ENCODE assay signal across 9 mouse cellular contexts in the genomic region with DNA sequence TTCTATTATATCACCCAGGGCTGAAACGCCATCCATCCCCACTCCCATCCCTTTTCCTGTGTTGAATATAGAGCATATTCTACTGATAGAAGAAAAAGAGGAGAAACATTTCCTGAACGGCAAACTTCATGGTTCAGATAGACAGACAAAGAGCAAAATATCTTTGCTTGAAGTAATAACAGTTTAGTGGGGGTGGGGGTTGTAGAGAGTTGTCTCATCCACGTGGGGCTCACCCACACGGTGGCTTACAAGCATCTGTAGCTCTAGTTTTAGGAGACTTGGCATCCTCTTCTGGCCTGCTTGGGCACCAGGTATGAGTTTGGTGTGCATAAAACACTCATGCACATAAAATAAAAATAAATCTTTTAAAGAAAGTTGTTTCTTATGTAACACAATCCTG. TPM values are rescaled to one million over a fixed set of nuclear protein-coding genes. Genes with fewer than 3 reads are reported as not detected.
DNase-seq lines count a peak whose midpoint lies in the region; ATAC-seq and TF ChIP-seq lines count a peak whose summit lies in the region.
"Had no signal": no experiment of that assay in that cellular context is flagged by ENCODE, and none has a peak within 500 bp of the region (broad histone marks: within the 10 kb centered on the region; RNA-seq: fewer than 3 reads in every experiment).

No protein-coding gene starts in this region.

- no peak for TF ChIP-seq POLR2A in brain, embryonic 14.5 days (IDR thresholded peaks at IDR 0.05; ENCODE audit: borderline replicate concordance, extremely low read depth, insufficient read depth, insufficient read length, poor library complexity, severe bottlenecking)

- H3K9ac ChIP-seq in kidney, embryonic 15.5 days, result peak overlapping the region; percentile 98
- H3K9ac ChIP-seq in hindbrain, embryonic 13.5 days, result peak overlapping the region; percentile 100
- H3K9ac ChIP-seq in midbrain, embryonic 14.5 days (replicated peaks; ENCODE audit: low read length), result peak overlapping the region; percentile 100

- peak overlapping the region; percentile 92 for H3K27ac ChIP-seq in kidney, embryonic 15.5 days
- H3K27ac ChIP-seq in hindbrain, embryonic 13.5 days, result peak overlapping the region; percentile 99
- H3K27ac ChIP-seq in midbrain, embryonic 14.5 days (replicated peaks; ENCODE audit: low read depth, low read length), result peak overlapping the region; percentile 98

- no peak for DNase-seq in kidney, postnatal 36 days
- DNase-seq in brain, embryonic 14.5 days (ENCODE audit: low read depth), result peak; percentile 15
- no peak for DNase-seq in midbrain, embryonic 14.5 days
- no peak for DNase-seq in layer of hippocampus, adult 11-12 months (ENCODE audit: low spot score)
- no peak for DNase-seq in layer of hippocampus, adult 9-10 months (ENCODE audit: low spot score)
- DNase-seq in cerebellum, postnatal 25 days, result no peak
- DNase-seq: gastrocnemius, postnatal 25 days had no signal

- H3K36me3 ChIP-seq in kidney, embryonic 15.5 days, result no peaks in the 10 kb centered on the region
- no peaks in the 10 kb centered on the region; the same call in 1 of the 2 replicates for H3K36me3 ChIP-seq in hindbrain, embryonic 13.5 days
- no peaks in the 10 kb centered on the region for H3K36me3 ChIP-seq in midbrain, embryonic 14.5 days (ENCODE audit: control insufficient read depth, insufficient read depth, low read length)

- no peak for ATAC-seq in kidney, embryonic 15.5 days (replicated peaks; ENCODE audit: low FRiP score)
- no peak for ATAC-seq in hindbrain, embryonic 13.5 days (ENCODE audit: low FRiP score)
- no peak for ATAC-seq in midbrain, embryonic 14.5 days (ENCODE audit: low FRiP score, low TSS enrichment)

- H3K9me3 ChIP-seq in kidney, embryonic 15.5 days (replicated peaks), result no peaks in the 10 kb centered on the region
- no peaks in the 10 kb centered on the region for H3K9me3 ChIP-seq in hindbrain, embryonic 13.5 days
- H3K9me3 ChIP-seq in midbrain, embryonic 14.5 days (ENCODE audit: control insufficient read depth, low read length), result no peaks in the 10 kb centered on the region

- peak overlapping the region; percentile 85 for H3K4me3 ChIP-seq in kidney, embryonic 15.5 days (replicated peaks)
- peak overlapping the region; percentile 95 for H3K4me3 ChIP-seq in hindbrain, embryonic 13.5 days
- peak overlapping the region; percentile 98 for H3K4me3 ChIP-seq in midbrain, embryonic 14.5 days (replicated peaks; ENCODE audit: low read depth, low read length)

- H3K4me1 ChIP-seq in kidney, embryonic 15.5 days, result peaks cover 49% of the 10 kb centered on the region
- H3K4me1 ChIP-seq in hindbrain, embryonic 13.5 days (replicated peaks), result peaks cover 26% of the 10 kb centered on the region
- H3K4me1 ChIP-seq in midbrain, embryonic 14.5 days (ENCODE audit: control insufficient read depth, insufficient read depth, low read length), result peaks cover 25% of the 10 kb centered on the region; the same call in 1 of the 2 replicates

- WGBS in kidney, embryonic 15.5 days, result 30% methylated on average over 4 of the region's 4 CpGs
- WGBS in hindbrain, embryonic 13.5 days, result 30% methylated on average over 4 of the region's 4 CpGs
- WGBS in midbrain, embryonic 14.5 days, result 30% methylated on average over 4 of the region's 4 CpGs

- H3K27me3 ChIP-seq in kidney, embryonic 15.5 days, result no peaks in the 10 kb centered on the region
- H3K27me3 ChIP-seq in hindbrain, embryonic 13.5 days, result no peaks in the 10 kb centered on the region
- H3K27me3 ChIP-seq in midbrain, embryonic 14.5 days (ENCODE audit: control insufficient read depth, insufficient read depth, low read length), result no peaks in the 10 kb centered on the region

- H3K4me2 ChIP-seq in kidney, embryonic 15.5 days, result peak overlapping the region; percentile 63
- peak overlapping the region; percentile 69 for H3K4me2 ChIP-seq in hindbrain, embryonic 13.5 days
- H3K4me2 ChIP-seq in midbrain, embryonic 14.5 days (ENCODE audit: low read length), result peak overlapping the region; percentile 60

- TF ChIP-seq CTCF in brain, embryonic 14.5 days (IDR thresholded peaks at IDR 0.05; ENCODE audit: borderline replicate concordance, extremely low read depth, insufficient read depth, insufficient read length), result no peak

RNA-seq across cellular contexts. Expression of a gene that starts 0.6 kb away (rescaled TPM):
- 2,212 and 2,256 TPM in 2 replicates for polyA plus RNA-seq in kidney, embryonic 15.5 days (2015; fragmentation: Nextera tagmentation; extraction: Ambion mirVana)
- polyA plus RNA-seq in brain, embryonic 14.5 days (2012; rRNA removed), result 2,021 and 2,994 TPM in 2 replicates
- polyA plus RNA-seq in hindbrain, embryonic 13.5 days (2015; fragmentation: Nextera tagmentation; extraction: Ambion mirVana), result 5,412 and 5,881 TPM in 2 replicates
- polyA plus RNA-seq in midbrain, embryonic 14.5 days (2014; fragmentation: Nextera tagmentation; extraction: Ambion mirVana), result 5,692 and 7,005 TPM in 2 replicates

RNA-seq across cellular contexts. Expression of a gene that starts 59.4 kb away (rescaled TPM):
- 33.1 and 36.6 TPM in 2 replicates for polyA plus RNA-seq in kidney, embryonic 15.5 days (2015; fragmentation: Nextera tagmentation; extraction: Ambion mirVana)
- polyA plus RNA-seq in brain, embryonic 14.5 days (2012; rRNA removed), result 92.0 and 113 TPM in 2 replicates
- 27.0 and 29.3 TPM in 2 replicates for polyA plus RNA-seq in hindbrain, embryonic 13.5 days (2015; fragmentation: Nextera tagmentation; extraction: Ambion mirVana)
- polyA plus RNA-seq in midbrain, embryonic 14.5 days (2014; fragmentation: Nextera tagmentation; extraction: Ambion mirVana), result 34.8 and 40.9 TPM in 2 replicates
